Mouse (Mus musculus): ENCODE measurements around the gene Zfp426.

DNA sequence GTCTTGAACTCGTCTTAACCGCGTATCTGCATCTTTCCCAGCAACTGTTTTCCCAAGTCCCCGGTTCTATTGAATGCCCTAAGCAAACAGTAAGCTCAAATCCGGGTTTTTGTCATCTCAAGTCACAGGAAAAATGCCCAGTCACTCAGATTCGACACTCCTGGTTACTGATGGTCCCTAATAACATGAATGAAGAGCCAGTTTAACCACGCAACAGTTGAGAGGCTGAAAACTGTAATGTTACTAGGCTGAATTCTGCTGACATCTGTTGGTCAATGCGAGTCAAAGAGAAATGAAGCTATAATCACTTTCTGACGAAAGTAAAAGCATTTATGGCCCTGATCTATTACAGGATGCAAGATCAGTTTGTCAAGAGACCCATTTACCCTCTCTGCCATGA lies 735 bp upstream of the Zfp426 start:
- TF ChIP-seq CTCF (conservative IDR thresholded peaks at IDR 0.05; ENCODE audit: insufficient read depth, insufficient read length, low read depth, low read length) (no peak), POLR2A (IDR thresholded peaks at IDR 0.05; ENCODE audit: low read depth, low read length) (no peak)
